Mouse (Mus musculus) heart, postnatal 10 days (tissue): Measurements from ENCODE around the gene Gm5617. TPM values are rescaled to one million over a fixed set of nuclear protein-coding genes. Genes with fewer than 3 reads are reported as not detected.
"Not testable (repeated sequence)": the region's sequence is repeated elsewhere in the genome, so short reads cannot be mapped to it uniquely, and the experiment has no call there.

Experiments
- DNase-seq, 2 experiments: peaks; one replicate each; pipeline ENCODE4 v3.0.0; 2021
- intact Hi-C: fragments of 180-260 bp; cut with DNase I; formaldehyde crosslinking; loops from one replicate; pipeline ENCODE4 v1.15.1; 2025
- total RNA-seq, 2 experiments: library from RNA; stranded (reverse); gene quantifications; 2 replicates each; pipeline ENCODE4 v1.2.3; 2021

The Gm5617 gene
- 10 to 100 TPM; 26.4 TPM for total RNA-seq

- intact Hi-C loops, result loop anchor here (2.0 to 10.0 kb wide), 2 partner anchors 14 to 490 kb away; partner anchors contain the start of genes Rexo2 and Usp28
- peak; percentile 97 for DNase-seq
These were observed at the start of gene Gm5617, which contains the start of gene Rbm7 for GRCm38 (mm10) chr9:48494817-48495547. Gene Gm5617 (plus strand): TSS chr9:48495442. Gene Rbm7 (minus strand): TSS chr9:48495299.

DNA sequence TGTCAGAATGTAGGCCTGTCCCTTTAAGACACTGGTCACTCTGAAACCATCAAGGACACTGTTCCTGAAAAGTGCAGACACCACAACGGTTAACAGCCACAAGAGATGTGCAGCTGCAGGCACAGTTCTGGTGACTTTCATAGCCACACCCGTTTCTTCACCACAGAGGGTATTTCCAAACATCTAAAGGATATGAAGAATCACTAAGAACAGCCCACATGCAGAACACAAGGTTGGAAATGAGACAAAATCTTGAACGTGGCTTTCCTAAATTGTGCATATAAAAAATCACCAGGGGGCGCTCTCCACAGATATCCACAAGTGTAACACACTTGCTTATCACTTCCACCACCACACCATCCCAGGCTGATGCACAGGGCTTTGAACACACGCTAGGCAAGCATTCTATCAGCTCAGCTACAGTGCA is 47.4 kb upstream of the Gm5617 start:
- DNase-seq, result peak; percentile 33 to 54
- intact Hi-C loops, result loop anchor here (5.0 kb wide), 1 partner anchor 110 kb away; no protein-coding TSS in a partner anchor

GRCm38 (mm10) chr9:48450066-48450465 is 45.2 kb upstream of the Gm5617 start:
- intact Hi-C loops, result no loop called here

GRCm38 (mm10) chr9:48455961-48456360 is 39.3 kb upstream of the Gm5617 start:
- intact Hi-C loops, result no loop called here
- DNase-seq, result no peak

More at GRCm38 (mm10) chr9:48450066-48450465, 45.2 kb upstream of the Gm5617 start:
- no peak for DNase-seq

GRCm38 (mm10) chr9:48458879-48459278 is 36.4 kb upstream of the Gm5617 start:
- DNase-seq, result no peak
- intact Hi-C loops, result no loop called here

DNA sequence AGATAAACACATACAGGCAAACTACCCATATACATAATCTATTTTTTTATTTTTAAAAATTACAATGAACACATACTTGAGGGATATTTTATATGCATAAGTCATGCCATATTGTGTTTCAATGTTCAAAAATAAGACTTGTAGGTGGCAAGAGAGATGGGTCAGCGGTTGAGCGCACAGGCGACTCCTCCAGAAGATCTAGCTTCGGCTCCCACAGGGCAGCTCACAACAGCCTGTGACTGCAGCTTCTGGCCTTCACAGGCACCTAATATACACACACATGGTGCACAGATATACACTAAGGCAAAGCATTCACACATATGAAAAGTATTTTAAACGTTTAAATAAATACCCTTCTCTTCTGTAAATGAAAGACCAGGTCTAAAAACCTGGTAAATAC is 35.9 kb upstream of the Gm5617 start:
- intact Hi-C loops, result no loop called here
- DNase-seq, result no peak

GRCm38 (mm10) chr9:48460720-48461119 is 34.5 kb upstream of the Gm5617 start:
- intact Hi-C loops, result no loop called here
- DNase-seq, result no peak

GRCm38 (mm10) chr9:48461545-48461944 is 33.7 kb upstream of the Gm5617 start:
- DNase-seq, result no peak
- intact Hi-C loops, result no loop called here

GRCm38 (mm10) chr9:48465671-48466070 is 29.6 kb upstream of the Gm5617 start:
- DNase-seq, result no peak

GRCm38 (mm10) chr9:48466804-48467203 is 28.4 kb upstream of the Gm5617 start:
- DNase-seq, result peak; percentile 65 to 82

More at GRCm38 (mm10) chr9:48465671-48466070, 29.6 kb upstream of the Gm5617 start:
- intact Hi-C loops, result loop anchor here (1.0 to 5.0 kb wide), 3 partner anchors 94 to 198 kb away; no protein-coding TSS in a partner anchor

DNA sequence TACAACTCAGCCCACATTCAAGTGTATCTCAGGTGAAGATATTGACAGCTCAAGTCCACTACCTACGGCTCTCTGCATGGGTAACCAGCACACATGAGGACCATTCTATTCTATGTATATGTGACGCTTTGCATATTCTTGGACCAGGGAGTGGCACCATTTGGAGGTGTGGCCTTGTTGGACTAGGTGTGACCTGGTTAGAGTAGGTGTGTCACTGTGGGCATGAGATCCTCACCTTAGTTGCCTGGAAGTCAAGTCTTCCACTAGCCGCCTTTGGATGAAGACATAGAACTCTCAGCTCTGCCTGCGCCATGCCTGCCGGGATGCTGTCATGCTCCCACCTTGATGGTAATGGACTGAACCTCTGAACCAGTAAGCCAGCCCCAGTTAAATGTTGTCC is 27.8 kb upstream of the Gm5617 start:
- DNase-seq, result not testable (repeated sequence)
- intact Hi-C loops, result loop anchor here (1.0 to 5.0 kb wide), 2 partner anchors 151 to 200 kb away; no protein-coding TSS in a partner anchor

More at GRCm38 (mm10) chr9:48466804-48467203, 28.4 kb upstream of the Gm5617 start:
- intact Hi-C loops, result loop anchor here (1.0 to 5.0 kb wide), 4 partner anchors 92 to 200 kb away; no protein-coding TSS in a partner anchor

- DNase-seq, result no peak
- intact Hi-C loops, result no loop called here
These were observed 22.7 kb upstream of the Gm5617 start for GRCm38 (mm10) chr9:48472441-48473025.

DNA sequence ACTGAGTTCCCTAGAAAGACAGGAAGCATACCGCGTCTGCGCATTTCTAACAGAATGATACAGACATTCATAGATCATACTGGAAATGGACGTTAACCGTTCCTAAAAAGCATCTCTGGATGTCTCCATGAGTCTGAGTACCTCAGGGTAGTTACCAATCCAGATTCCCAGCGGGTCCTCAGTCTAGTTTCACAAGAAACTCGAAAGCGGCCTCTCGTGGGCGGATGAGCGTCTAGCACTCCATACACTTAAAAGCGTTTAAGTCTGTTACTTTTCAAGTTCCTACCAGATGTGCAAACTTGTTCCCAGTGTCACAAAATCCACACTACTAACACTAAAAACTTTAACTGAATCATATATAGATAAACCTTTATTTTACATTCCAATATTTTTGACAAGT is 22.1 kb upstream of the Gm5617 start:
- intact Hi-C loops, result no loop called here
- DNase-seq, result no peak

GRCm38 (mm10) chr9:48474367-48474766 is 20.9 kb upstream of the Gm5617 start:
- intact Hi-C loops, result no loop called here

GRCm38 (mm10) chr9:48476236-48477165 is 18.7 kb upstream of the Gm5617 start:
- no peak for DNase-seq
- intact Hi-C loops, result no loop called here

More at GRCm38 (mm10) chr9:48474367-48474766, 20.9 kb upstream of the Gm5617 start:
- no peak for DNase-seq

DNA sequence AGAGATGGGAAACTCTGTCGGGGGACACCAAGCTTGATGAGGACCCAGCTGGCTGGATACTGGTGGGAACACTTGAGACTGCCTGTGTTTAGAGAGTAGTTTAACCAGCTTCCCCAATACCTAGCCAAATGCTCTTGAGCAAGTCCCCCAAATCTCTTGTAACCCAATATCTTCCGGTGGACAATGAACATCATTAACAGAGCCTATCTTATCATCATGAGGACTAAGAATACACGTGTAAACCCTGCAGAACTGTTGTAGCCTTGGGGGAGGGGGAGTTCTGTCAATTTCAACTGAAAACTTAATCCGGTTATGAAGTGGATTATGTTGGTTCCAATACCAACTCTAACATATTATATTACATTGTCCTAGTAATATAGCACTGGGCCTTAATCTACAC is 16.4 kb upstream of the Gm5617 start:
- no peak for DNase-seq
- intact Hi-C loops, result no loop called here

- DNase-seq, result no peak
- intact Hi-C loops, result loop anchor here (2.0 kb wide), 1 partner anchor 15 kb away; the partner anchor contains the start of genes Gm5617 and Rbm7
These were observed 15.3 kb upstream of the Gm5617 start for GRCm38 (mm10) chr9:48479838-48480410.

GRCm38 (mm10) chr9:48480411-48481213 is 14.6 kb upstream of the Gm5617 start, which contains the start of gene Rexo2:
Gene Rexo2 (minus strand): TSS chr9:48480623.
- peak; percentile 96 for DNase-seq
- intact Hi-C loops, result loop anchor here (2.0 kb wide), 1 partner anchor 14 kb away; the partner anchor contains the start of genes Gm5617 and Rbm7
